Mouse (Mus musculus) intestine, embryonic 14.5 days (tissue): ENCODE results near the gene Tmx2. TPM values are rescaled to one million over a fixed set of nuclear protein-coding genes. Genes with fewer than 3 reads are reported as not detected.
"Not testable (repeated sequence)": the region's sequence is repeated elsewhere in the genome, so short reads cannot be mapped to it uniquely, and the experiment has no call there.

ENCODE experiments used
- ATAC-seq: fragments of 200-750 bp; cut with Nextera tagmentation; replicated peaks from 2 replicates; pipeline ENCODE4 v1.8.0; 2017; ENCODE audit warnings: low read depth, moderate number of reproducible peaks, moderate TSS enrichment, moderate library complexity; ENCODE audit not compliant: low FRiP score, low TSS enrichment
- DNase-seq: peaks from one replicate; pipeline ENCODE4 v3.0.0-alpha.2; 2018; ENCODE audit warnings: low spot score
- H3K27ac ChIP-seq: fragments of 300-500 bp; sonication (generic); 2 replicates; pipeline ENCODE4 v1.5.1; 2014; ENCODE audit warnings: low read depth, mild to moderate bottlenecking, control low read depth
- H3K27me3 ChIP-seq: fragments of 300-500 bp; sonication (generic); replicated peaks from 2 replicates; pipeline ENCODE4 v1.6.1; 2014; ENCODE audit warnings: low read length, control low read depth; ENCODE audit not compliant: control insufficient read depth, insufficient read depth
- H3K36me3 ChIP-seq: fragments of 300-500 bp; sonication (generic); 2 replicates; pipeline ENCODE4 v1.6.1; 2014; ENCODE audit warnings: low read length, control low read depth; ENCODE audit not compliant: control insufficient read depth, insufficient read depth
- H3K4me1 ChIP-seq: fragments of 300-500 bp; sonication (generic); replicated peaks from 2 replicates; pipeline ENCODE4 v1.6.1; 2014; ENCODE audit warnings: low read length, control low read depth, mixed read lengths; ENCODE audit not compliant: control insufficient read depth, insufficient read depth
- H3K4me2 ChIP-seq: fragments of 300-500 bp; sonication (generic); 2 replicates; pipeline ENCODE4 v1.6.1; 2014; ENCODE audit warnings: low read length
- H3K4me3 ChIP-seq: fragments of 300-500 bp; sonication (generic); 2 replicates; pipeline ENCODE4 v1.5.1; 2014; ENCODE audit warnings: low read depth, low read length, control low read depth, mixed read lengths
- H3K9ac ChIP-seq: fragments of 300-500 bp; sonication (generic); 2 replicates; pipeline ENCODE4 v1.6.1; 2014; ENCODE audit warnings: mild to moderate bottlenecking, low read length
- H3K9me3 ChIP-seq: fragments of 300-500 bp; sonication (generic); 2 replicates; pipeline ENCODE4 v1.6.1; 2016; ENCODE audit warnings: low read length, control low read depth; ENCODE audit not compliant: control insufficient read depth
- WGBS: fragments of 180-500 bp; shearing (Covaris S2); extraction: QIAGEN DNeasy Blood & Tissue Kit; methylation state at CpG from one replicate; pipeline ENCODE4 v1.1.7; 2014; 5-methylcytosine and 5-hydroxymethylcytosine counted together
- polyA plus RNA-seq: library from polyadenylated mRNA; unstranded; fragments of >200 nt; fragmentation: Nextera tagmentation; extraction: Ambion mirVana; gene quantifications from 2 replicates; pipeline ENCODE4 v1.2.1, GENCODE M21; 2014

Tmx2 gene
- polyA plus RNA-seq, 1 experiment from 2014 or later, result 131 TPM

DNA sequence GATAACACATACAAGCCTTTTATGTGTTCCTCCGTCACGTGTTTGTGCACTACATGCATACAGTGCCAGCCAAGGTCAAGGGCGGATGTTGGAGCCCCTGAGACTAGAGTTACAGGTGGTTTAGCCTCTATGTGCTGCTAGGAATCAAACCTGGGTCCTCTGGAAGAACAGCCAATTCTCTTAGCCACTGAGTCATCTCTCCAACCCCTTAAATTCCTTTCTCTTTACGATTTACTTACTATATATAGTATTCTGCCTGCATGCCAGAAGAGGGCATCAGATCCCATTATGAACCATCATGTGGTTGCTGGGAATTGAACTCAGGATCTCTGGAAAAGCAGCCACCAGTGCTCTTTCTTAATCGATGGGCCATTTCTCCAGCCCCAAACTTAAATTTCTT is 7.4 kb downstream of the Tmx2 start:
- not testable (repeated sequence) for H3K9me3 ChIP-seq, H3K4me2 ChIP-seq, H3K4me3 ChIP-seq, H3K27me3 ChIP-seq, H3K27ac ChIP-seq, H3K9ac ChIP-seq, H3K4me1 ChIP-seq, ATAC-seq
- DNase-seq, result peak; percentile 38
- peaks cover 59% of the 10 kb centered on the region for H3K36me3 ChIP-seq
- WGBS, result 66% methylated on average over 4 of the region's 5 CpGs

- H3K4me2 ChIP-seq, result peak within 1 kb of the TSS; percentile 65
- H3K9ac ChIP-seq, result peak within 1 kb of the TSS; percentile 94
- H3K4me1 ChIP-seq, result peaks cover 8% of the 10 kb centered on the region
- under 1% methylated on average over 20 of the region's 20 CpGs for WGBS
- H3K27ac ChIP-seq, result peak within 1 kb of the TSS; percentile 92
- DNase-seq (peak; percentile 91), ATAC-seq (peak; percentile 96)
- H3K4me3 ChIP-seq, result peak within 1 kb of the TSS; percentile 99
- no peaks in the 10 kb centered on the region for H3K27me3 ChIP-seq
- peaks cover 51% of the 10 kb centered on the region for H3K36me3 ChIP-seq
- no peaks in the 10 kb centered on the region for H3K9me3 ChIP-seq
These were observed 8.4 kb downstream of the Tmx2 start, which contains the start of gene Selenoh for GRCm38 (mm10) chr2:84670569-84670933. Gene Selenoh, minus strand, starts transcription at chr2:84670770.

- peak overlapping the region; percentile 92 for H3K27ac ChIP-seq
- no peak for DNase-seq
- no peaks in the 10 kb centered on the region for H3K9me3 ChIP-seq
- peak; percentile 77 for ATAC-seq
- peaks cover 46% of the 10 kb centered on the region for H3K36me3 ChIP-seq
- H3K4me2 ChIP-seq, result peak overlapping the region; percentile 65
- peaks cover 8% of the 10 kb centered on the region for H3K4me1 ChIP-seq
- 3% methylated on average over 39 of the region's 39 CpGs for WGBS
- no peaks in the 10 kb centered on the region for H3K27me3 ChIP-seq
- peak overlapping the region; percentile 94 for H3K9ac ChIP-seq
- H3K4me3 ChIP-seq, result peak overlapping the region; percentile 99
These were observed 8.9 kb downstream of the Tmx2 start for GRCm38 (mm10) chr2:84669828-84670568.

GRCm38 (mm10) chr2:84666081-84666480 is 12.9 kb downstream of the Tmx2 start:
- Histone ChIP-seq H3K4me1 (peaks cover 8% of the 10 kb centered on the region), H3K36me3 (peaks cover 20% of the 10 kb centered on the region), H3K4me2 (no peak overlapping the region), H3K27me3 (no peaks in the 10 kb centered on the region), H3K9ac (no peak overlapping the region), H3K9me3 (no peaks in the 10 kb centered on the region), H3K27ac (no peak overlapping the region), H3K4me3 (no peak overlapping the region)
- no peak for ATAC-seq
- peak; percentile 47 for DNase-seq
- WGBS, result 52% methylated on average over 12 of the region's 12 CpGs

GRCm38 (mm10) chr2:84662866-84663265 is 16.1 kb downstream of the Tmx2 start:
- H3K4me3 ChIP-seq, result no peak overlapping the region
- 0 out of 2 replicates have a peak, but pooled peaks cover 3% of the 10 kb centered on the region for H3K36me3 ChIP-seq
- H3K4me2 ChIP-seq, result no peak overlapping the region
- no peaks in the 10 kb centered on the region for H3K27me3 ChIP-seq
- no peak for ATAC-seq
- no peak overlapping the region for H3K9ac ChIP-seq
- H3K27ac ChIP-seq, result no peak overlapping the region
- DNase-seq, result peak; percentile 54
- no peaks in the 10 kb centered on the region for H3K9me3 ChIP-seq
- no peaks in the 10 kb centered on the region for H3K4me1 ChIP-seq
- 26% methylated on average over 2 of the region's 2 CpGs for WGBS

GRCm38 (mm10) chr2:84660253-84660652 is 18.7 kb downstream of the Tmx2 start:
- no peaks in the 10 kb centered on the region for H3K4me1 ChIP-seq
- no peak overlapping the region for H3K27ac ChIP-seq
- H3K9me3 ChIP-seq, result no peaks in the 10 kb centered on the region
- no peaks in the 10 kb centered on the region for H3K27me3 ChIP-seq
- WGBS, result 60% methylated on average over 3 of the region's 3 CpGs
- H3K36me3 ChIP-seq, result no peaks in the 10 kb centered on the region
- no peak overlapping the region for H3K9ac ChIP-seq
- peak; percentile 48 for DNase-seq
- no peak overlapping the region for H3K4me3 ChIP-seq
- no peak overlapping the region for H3K4me2 ChIP-seq
- ATAC-seq, result no peak

DNA sequence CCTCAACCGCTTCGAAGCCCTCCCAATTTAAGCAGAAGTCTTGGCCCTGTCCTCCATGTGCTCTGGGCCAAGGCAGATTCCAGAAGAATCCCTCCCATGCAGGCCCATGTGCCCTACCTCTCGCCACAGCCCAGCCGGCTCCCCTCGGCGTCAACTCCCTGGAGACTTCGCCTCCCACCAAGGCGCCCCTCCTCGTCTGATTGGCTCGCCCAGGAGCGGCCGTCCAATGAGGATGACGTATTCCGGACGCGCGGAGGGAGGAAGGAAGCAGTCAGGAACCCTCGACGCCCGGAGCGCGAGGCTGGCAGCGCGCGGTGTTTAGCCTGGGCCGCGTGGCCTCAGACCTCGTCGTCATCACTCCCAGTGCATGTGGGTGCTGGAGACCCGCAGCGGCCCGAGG is 20.1 kb downstream of the Tmx2 start, which contains the start of gene Btbd18:
Gene Btbd18 (plus strand): TSS at position 274 of the 400 bp plus-strand sequence.
- no peak within 1 kb of the TSS for H3K4me2 ChIP-seq
- no peaks in the 10 kb centered on the region for H3K9me3 ChIP-seq
- no peaks in the 10 kb centered on the region for H3K4me1 ChIP-seq
- H3K4me3 ChIP-seq, result no peak within 1 kb of the TSS
- H3K9ac ChIP-seq, result no peak within 1 kb of the TSS
- no peaks in the 10 kb centered on the region for H3K27me3 ChIP-seq
- ATAC-seq (no peak), DNase-seq (peak; percentile 38)
- H3K36me3 ChIP-seq, result no peaks in the 10 kb centered on the region
- 92% methylated on average over 32 of the region's 32 CpGs for WGBS
- H3K27ac ChIP-seq, result no peak within 1 kb of the TSS

- no peak for ATAC-seq
- Histone ChIP-seq H3K4me3 (no peak overlapping the region), H3K4me1 (no peaks in the 10 kb centered on the region), H3K27me3 (no peaks in the 10 kb centered on the region), H3K27ac (no peak overlapping the region), H3K9me3 (no peaks in the 10 kb centered on the region), H3K36me3 (no peaks in the 10 kb centered on the region), H3K4me2 (no peak overlapping the region), H3K9ac (no peak overlapping the region)
- 69% methylated on average over 1 of the region's 1 CpGs for WGBS
- no peak for DNase-seq
These were observed 23.1 kb downstream of the Tmx2 start for GRCm38 (mm10) chr2:84655864-84656263.

- no peak for ATAC-seq
- no peak overlapping the region for H3K9ac ChIP-seq
- H3K36me3 ChIP-seq, result no peaks in the 10 kb centered on the region
- no peaks in the 10 kb centered on the region for H3K9me3 ChIP-seq
- DNase-seq, result no peak
- no peak overlapping the region for H3K27ac ChIP-seq
- no peaks in the 10 kb centered on the region for H3K4me1 ChIP-seq
- H3K4me3 ChIP-seq, result no peak overlapping the region
- no peak overlapping the region for H3K4me2 ChIP-seq
- no peaks in the 10 kb centered on the region for H3K27me3 ChIP-seq
These were observed 25.6 kb downstream of the Tmx2 start for GRCm38 (mm10) chr2:84653354-84653753.
